Mouse (Mus musculus) G1E-ER4 (cell line): ENCODE measurements around the gene L3mbtl1. TPM values are rescaled to one million over a fixed set of nuclear protein-coding genes. Genes with fewer than 3 reads are reported as not detected.

Source experiments
- GATA1 ChIP-seq: IDR thresholded peaks from one replicate; pipeline ENCODE4 v1.8.0; 2012; ENCODE audit warnings: low read length, inconsistent platforms
- polyA plus RNA-seq: library from polyadenylated mRNA; stranded (reverse); fragments of >175 nt; gene quantifications from 2 replicates; pipeline ENCODE4 v1.2.3, GENCODE M21; 2012

Gene L3mbtl1
- polyA plus RNA-seq = not detected in 2 replicates

GRCm38 (mm10) chr2:162943148-162943846 lies at the start of gene L3mbtl1:
Gene L3mbtl1, plus strand, starts transcription at chr2:162943472.
- no peak for TF ChIP-seq GATA1

GRCm38 (mm10) chr2:162899880-162900589 lies 43.2 kb upstream of the L3mbtl1 start:
- no peak for TF ChIP-seq GATA1

- TF ChIP-seq GATA1 = no peak
These were observed 42.7 kb upstream of the L3mbtl1 start for GRCm38 (mm10) chr2:162900590-162900916.

DNA sequence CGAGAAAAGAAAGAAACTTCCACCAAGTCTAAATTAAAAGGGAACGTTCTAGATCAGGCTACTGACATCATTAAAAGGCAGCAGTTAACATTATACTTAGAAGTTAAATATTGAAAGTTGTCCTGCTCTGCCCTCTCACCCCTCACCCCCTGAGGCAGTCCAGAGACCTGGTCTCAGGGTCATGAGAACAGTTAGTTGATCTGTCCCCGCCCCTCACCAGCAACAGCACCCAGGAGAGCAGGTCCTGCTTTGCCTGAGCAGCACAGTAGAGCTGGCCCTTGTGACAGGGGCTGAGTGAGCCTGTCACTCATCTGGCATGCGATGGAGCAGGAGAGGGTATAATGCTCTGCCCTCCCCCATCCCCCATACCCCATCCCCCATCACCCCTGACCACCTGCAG lies 37.4 kb upstream of the L3mbtl1 start:
- no peak for TF ChIP-seq GATA1

GRCm38 (mm10) chr2:162908052-162908491 lies 35.2 kb upstream of the L3mbtl1 start:
- TF ChIP-seq GATA1 = no peak

DNA sequence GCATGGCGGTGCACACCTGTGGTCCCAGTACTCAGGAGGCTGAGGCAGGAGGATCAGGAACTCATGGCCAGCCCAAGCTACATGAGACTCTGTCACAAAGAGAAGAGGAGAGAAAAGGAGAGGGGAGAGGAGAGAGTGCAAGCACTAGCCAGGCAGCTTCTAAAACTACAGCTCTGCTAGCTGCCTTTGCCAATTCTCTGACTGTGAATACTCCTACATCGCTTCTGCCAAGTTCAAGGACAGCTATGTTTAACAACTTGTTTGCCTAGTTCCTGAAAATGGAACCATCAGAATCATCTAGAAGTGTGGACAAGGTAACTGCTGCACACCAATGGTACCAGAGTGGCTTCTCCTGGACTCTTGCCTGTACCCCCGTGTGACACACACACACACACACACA lies 29.2 kb upstream of the L3mbtl1 start:
- no peak for TF ChIP-seq GATA1

DNA sequence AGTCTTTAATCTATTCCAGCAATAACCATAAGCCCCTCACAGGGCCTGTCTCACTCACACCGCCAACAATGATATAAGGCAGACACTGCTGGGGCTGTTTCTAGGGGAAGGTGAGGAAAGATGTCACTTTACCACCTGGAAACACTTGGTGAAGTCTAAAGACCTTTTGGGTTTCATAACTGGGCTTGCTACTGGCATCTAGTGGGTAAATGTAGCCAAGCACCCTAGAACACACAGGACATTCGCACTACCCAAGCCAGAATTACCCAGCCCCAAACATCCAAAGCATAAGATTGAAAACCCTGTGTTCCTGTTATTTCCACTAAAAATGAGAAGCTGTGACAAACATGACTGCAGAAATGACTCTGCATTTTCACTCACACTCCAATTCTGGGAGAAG lies 28.8 kb upstream of the L3mbtl1 start:
- TF ChIP-seq GATA1 = no peak

- no peak for TF ChIP-seq GATA1
These were observed 23.3 kb upstream of the L3mbtl1 start for GRCm38 (mm10) chr2:162919926-162920325.

DNA sequence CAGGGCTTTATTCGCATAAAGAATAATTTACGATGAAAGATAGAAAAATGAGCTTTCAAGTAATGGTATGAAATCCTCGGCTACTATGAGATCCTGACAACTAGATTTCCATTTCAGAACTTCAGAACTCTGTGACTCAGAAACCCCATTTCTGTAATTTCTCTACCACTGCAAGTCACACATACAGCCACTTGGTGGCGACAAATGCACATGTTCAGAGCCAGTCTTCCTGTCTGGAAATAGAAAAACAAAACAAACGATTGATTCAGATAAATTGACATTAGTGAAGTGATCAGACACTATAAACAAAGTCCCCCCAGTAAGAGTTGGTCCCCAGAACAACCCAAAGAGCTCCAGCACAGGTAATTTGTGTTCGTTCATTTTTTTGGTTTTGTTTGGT lies 21.1 kb upstream of the L3mbtl1 start:
- no peak for TF ChIP-seq GATA1

- TF ChIP-seq GATA1 = no peak
These were observed 20.4 kb upstream of the L3mbtl1 start for GRCm38 (mm10) chr2:162922834-162923233.

- no peak for TF ChIP-seq GATA1
These were observed 19.1 kb upstream of the L3mbtl1 start for GRCm38 (mm10) chr2:162924126-162924525.

DNA sequence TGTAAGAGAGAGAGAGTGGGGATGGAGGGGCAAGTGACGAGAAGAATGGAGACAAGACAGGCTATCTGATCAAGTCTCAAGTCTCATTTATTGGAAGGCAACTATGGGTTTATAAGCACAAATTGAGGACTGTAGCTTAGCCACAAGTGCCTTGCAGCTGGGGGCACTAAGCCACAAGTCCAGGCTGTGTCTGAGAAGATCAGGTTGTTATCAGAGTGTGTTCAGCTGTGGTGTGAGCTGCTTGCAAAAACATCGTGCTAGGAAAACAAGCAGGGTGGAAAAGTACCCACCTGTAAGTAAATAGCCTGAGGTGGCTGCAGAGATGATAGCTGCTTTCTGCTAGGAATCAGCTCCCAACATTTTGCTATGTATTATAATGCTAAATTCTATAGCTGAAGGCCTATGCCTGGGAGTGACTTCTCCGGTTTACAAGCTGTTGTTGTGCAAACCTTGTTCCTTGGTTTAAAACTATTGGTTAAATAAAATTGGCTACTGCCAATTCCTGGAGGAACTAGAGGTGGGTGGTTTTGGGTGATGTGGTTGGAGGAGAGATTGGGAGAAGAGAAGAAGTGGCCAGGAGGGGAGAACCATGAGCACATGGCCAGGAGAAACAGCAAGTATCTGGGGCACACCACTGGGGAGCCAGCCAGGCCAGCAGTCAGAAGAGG lies 15.2 kb upstream of the L3mbtl1 start:
- TF ChIP-seq GATA1 = no peak

GRCm38 (mm10) chr2:162929704-162930103 lies 13.6 kb upstream of the L3mbtl1 start:
- TF ChIP-seq GATA1 = no peak

GRCm38 (mm10) chr2:162930516-162931122 lies 12.7 kb upstream of the L3mbtl1 start:
- no peak for TF ChIP-seq GATA1

GRCm38 (mm10) chr2:162931123-162931673 lies 12.1 kb upstream of the L3mbtl1 start, which contains the start of gene Srsf6:
Gene Srsf6, plus strand, starts transcription at chr2:162931528.
- TF ChIP-seq GATA1 = no peak
